Mouse (Mus musculus) hematopoietic stem cell, adult 5-6 weeks (primary cell): ENCODE measurements at regions not wholly inside any gene's neighbourhood (a gene's known extent, or its start where the extent isn't known, plus 50 kb on each side); places are given as distances from the start of the nearest gene placed in this dataset.

Source experiments
- ATAC-seq, 2 experiments: fragments of 125-278 bp in 1 of 2; replicated peaks in 1 of 2; 2 replicates each; pipeline ENCODE4 v1.8.0; 2016 to 2017; ENCODE audit warnings: inconsistent platforms in 2 of 2, mild to moderate bottlenecking in 2 of 2, moderate number of reproducible peaks in 2 of 2, low read depth in 1 of 2, moderate TSS enrichment in 1 of 2; ENCODE audit not compliant: low FRiP score in 2 of 2, poor library complexity in 2 of 2, severe bottlenecking in 2 of 2, insufficient read depth in 1 of 2, low TSS enrichment in 1 of 2

DNA sequence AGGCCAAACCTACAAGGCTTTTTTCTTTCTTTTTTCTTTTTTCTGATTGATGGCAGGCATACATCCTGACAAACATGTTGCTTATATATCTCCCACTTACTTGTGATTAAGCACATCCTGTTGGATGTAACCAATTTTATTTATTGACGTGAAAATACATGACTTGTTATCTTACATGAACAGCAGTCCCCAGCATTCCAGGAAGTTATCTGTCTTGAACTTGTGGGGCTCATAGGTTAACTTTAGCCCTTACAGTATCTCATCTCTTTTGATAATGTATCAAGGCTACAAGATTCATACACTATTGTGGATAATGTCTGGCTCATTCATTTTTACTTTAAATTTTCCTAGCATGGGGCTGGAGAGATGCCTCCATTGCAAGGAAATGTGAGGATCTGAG is 852.0 kb upstream of the Agtr1b start:
- ATAC-seq = no peak

DNA sequence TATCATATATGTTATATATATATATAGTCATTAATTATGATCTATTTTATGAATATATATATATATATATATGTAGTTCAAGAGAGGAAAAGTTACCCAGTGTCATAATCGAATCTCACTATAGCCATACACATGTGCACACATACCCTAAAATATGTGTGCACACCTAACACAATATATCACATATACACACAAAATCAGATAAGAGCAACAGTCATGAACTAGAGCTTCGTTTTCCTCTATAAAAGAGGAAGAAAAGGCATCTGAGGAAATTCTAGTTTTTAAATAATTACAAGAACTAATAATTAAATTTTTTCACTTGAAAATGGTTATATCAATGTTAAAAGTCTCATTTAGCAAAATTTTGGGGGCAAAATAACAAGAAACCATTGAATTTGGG is 835.3 kb upstream of the Tbl1xr1 start:
- ATAC-seq = no peak

DNA sequence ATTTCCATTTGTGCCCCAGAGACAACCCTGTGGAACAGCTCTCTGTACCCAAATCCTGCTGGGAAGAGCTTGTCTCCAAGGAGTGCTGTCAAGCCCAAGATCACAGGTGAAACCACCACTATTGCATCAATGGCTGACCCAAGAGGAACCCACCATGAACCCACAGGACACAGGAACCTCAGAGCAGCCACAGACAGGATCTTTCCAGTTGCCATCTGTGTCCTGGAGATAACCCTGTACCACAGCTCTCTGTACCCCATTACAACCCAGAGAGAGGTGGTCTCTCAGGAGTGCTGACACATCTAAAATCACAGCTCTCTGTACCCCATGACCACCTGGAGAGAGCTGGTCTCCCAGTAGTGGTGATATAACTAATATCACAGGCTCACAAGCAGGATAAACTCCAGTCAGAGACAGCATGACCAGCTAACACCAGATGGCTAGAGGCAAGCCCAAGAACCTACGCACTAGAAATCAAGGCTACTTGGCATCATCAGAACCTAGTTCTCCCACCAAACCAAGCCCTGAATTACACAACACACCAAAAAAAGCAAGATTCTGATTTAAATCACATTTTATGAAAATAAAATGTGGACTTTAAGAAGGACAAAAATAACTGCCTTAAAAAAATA is 820.2 kb upstream of the Tbl1xr1 start:
- ATAC-seq = peak in 1 of 2 experiments; percentile 51; a peak in 2 of 4 replicates

DNA sequence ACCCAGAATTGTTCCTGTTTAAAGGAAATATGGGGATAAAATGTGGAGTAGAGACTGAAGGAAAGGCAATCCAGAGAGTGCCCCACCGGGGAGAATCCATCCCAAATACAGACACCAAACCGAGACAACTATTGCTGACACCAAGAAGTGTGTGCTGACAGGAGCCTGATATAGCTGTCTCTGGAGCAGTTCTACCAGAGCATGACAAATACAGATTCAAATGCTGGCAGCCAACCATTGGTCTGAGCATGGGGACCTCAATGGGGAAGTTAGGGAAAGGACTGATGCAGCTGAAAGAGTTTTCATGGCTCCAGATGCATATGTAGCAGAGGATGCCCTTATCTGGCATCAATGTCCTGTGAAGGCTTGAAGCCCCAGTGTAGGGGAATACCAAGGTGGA is 813.1 kb upstream of the Tbl1xr1 start:
- no peak for ATAC-seq

DNA sequence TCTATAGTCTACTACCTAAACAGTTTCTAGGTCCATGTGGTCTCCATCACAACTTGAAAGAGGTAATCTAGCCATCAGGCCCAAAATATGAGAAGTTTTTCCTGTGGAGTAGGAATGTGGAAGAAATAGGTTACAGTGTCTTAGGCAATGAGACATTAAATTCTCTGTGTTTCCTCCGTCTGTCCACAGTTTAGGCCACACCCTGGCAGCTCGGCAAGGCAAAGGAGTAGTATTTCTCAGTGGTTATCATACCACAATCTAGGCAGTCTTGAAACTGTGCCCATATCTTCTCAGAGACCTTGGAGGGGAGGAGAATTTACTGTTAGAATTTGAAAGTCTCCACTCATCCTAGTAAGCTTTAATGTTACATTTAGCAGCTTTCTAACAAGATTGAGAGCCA is 811.0 kb upstream of the Tbl1xr1 start:
- no peak; a peak in 1 of 4 replicates for ATAC-seq

DNA sequence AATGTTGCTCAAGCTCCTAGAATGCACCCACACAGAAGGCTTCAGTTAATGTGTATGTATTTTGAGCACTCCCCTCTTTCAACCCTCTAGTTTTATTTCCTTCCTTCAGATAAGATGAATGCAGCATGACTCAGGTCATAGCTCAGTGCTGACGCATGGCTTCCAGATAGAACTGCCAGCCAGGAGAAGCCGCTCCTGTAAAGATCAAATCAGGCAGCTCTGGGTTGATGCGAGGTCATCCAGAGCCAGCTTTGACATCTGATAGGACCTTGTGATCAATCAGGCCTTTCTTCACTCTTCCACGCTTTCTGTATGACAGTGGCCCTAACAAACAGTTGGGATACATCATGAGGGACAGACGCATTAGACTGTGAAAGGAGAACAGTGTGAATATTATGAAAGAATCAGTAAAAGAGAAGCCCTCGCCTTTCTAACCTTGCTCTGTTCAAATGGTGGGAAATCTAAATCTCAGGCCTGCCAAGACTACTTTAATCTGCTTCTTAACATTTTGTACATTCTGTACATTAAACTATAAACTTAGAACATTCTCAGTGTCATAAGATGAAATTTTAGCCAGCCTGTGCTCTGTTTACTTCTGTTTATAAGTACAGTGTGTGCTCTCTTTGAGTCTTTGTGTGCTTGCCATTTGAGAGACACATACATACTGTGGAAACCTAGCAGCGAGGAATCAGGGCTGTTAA is 807.9 kb upstream of the Tbl1xr1 start:
- peak; percentile 42 to 63; a peak in 2 of 4 replicates for ATAC-seq

DNA sequence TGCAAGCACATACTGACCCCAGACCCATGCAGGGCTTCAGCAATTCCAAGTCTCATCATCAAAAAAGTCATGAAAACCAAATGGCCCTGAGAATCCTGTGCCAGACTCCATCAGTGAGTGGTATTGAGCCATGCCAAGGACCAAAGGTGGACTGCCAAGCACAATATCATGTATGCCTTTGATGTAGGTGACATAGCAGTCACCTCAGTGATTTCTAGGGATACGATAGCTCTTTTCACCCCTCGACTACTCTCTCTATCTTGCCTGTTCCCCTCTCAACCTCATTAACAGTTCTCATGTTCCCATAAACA is 807.4 kb upstream of the Tbl1xr1 start:
- ATAC-seq = no peak

DNA sequence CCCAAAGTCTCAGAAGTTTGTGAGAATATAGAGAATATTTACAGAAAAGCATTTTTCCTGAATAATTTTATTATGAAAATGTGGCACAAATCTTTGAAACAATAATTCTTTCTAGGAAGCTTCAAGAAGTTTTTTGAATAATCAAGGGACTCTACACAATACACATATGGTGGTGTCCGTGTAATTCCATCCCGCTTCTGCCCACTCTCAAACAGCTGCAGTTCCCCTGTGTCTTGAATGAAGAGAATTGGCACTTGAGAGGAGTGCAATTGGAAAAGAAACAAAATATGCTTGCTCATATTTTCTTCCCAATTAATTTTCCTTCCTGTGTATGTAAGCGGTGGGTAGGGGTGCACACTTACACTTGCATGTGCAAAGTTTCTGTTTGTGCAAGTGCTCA is 805.7 kb upstream of the Tbl1xr1 start:
- no peak for ATAC-seq

DNA sequence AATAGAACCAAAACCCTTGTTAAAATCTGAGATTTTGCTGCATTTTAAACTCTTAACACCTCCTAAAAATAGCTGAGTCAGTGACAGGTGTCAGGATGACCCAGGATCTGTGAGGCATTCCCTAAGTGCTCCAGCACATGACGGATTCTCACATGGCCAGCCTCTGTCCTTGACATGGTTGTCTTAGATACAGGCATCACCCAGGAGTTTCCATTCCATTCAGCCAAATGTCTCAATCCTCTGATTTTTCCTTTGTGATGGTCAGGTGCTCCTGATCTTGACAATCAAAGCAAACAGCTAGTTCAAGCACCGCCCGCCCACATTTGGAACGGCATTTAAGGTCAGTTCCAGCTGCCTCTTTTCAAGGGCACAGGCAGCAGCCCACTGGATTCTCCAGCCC is 804.2 kb upstream of the Tbl1xr1 start:
- ATAC-seq = no peak

DNA sequence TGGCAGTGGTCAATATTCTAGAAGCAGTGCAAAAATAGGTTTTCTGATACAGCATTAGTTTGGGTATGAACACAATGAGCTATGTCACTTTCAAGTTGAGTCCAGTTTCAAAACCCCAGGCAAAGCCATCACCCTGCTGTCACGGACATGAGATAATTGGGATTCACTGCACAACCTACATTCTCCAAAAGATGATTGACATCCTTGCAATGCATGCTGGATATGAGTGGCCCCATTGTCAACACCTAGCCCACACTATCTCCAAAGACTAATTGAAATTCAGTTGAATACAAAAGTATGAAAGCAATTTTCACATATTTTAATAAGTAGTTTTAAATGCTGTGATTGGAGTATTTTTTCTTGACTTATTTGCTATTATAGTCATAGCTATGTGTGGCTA is 783.7 kb upstream of the Tbl1xr1 start:
- no peak for ATAC-seq

DNA sequence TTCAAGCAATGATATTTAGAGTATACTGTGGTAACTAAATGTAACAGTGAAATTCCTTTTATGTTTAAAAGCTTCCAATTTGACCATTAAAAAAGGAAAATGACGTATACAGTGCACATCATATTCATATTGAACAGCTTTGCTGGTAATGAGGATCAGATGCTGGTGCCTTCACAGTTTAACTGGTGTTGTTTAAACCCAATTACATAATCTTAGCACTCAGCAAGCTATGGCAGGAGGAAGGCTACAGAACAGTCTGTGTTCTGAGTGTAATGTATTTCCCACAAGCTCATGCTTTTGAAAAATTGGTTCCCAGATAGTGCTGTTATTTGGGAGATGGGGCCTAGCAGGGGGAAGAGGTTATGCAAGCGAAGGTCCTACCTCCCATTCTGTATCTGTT is 783.1 kb upstream of the Tbl1xr1 start:
- ATAC-seq = no peak

DNA sequence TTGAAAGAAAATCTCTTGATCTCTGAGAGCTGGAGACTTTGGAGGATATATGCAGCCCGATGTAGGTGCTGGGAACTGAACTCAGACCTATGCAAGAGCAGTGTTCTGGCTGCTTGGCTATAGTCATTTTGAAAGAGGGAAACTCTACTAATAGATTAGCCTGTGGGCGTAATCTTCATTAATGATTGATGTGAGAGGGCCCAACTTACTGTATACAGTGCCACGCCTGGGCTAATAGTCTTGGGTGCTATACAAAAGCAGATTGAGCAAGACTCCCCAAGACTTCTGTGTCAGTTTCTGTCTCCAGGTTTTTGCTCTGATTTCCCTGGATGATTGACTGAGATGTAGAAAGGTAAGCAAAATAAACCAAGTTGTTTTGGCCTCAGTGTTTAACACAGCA is 781.7 kb upstream of the Tbl1xr1 start:
- ATAC-seq = no peak

DNA sequence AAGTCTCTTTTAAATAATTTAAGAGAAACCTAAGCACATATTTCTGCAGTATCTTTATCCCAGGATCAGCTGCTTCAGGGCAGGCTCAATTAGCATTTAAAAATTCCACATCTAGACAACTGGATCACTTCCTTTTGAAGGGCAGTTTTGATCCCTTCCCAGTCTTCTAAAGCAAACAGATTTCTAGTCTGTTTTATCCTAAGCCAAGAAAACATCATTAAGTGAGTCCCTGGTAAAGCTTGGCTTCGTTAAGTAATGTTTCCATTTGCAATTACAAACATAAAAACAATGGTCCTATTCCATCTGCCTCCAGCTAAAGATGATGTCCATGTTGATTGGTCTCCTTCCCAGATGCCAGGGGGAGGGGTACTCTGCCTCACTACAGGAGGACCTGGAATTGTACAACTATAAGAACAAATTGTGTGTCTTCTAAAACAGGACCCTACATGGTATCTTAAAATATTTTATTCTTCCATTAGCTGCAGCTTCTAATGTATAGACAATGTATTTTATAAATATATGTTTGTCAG is 779.8 kb upstream of the Tbl1xr1 start:
- ATAC-seq = no peak

DNA sequence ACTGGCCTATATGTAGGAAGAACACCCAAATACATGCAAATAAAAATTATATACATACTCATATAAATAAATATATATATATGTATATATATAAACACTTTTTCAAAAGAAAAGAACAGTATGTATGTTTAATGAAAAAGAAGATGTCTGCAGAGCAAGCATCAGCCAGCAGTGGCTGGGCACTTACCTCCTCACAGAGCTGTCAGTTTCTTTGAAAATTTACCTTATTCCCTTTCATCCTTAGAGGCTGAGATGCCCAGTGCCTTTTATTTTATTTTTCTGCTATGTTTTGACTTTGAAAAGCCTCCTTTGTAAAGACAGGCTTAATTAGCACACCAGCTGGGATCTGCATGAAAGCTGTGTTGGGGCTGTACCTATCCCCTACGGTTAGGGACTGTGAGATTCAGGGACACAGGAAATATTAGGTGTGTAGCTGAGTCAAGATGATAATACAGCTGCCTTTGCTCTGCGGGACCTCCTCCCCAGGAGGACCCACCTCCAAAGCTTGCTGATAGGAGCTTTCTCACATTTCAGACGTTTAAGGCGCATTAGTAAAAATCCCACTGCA is 751.0 kb upstream of the Tbl1xr1 start:
- ATAC-seq = no peak

DNA sequence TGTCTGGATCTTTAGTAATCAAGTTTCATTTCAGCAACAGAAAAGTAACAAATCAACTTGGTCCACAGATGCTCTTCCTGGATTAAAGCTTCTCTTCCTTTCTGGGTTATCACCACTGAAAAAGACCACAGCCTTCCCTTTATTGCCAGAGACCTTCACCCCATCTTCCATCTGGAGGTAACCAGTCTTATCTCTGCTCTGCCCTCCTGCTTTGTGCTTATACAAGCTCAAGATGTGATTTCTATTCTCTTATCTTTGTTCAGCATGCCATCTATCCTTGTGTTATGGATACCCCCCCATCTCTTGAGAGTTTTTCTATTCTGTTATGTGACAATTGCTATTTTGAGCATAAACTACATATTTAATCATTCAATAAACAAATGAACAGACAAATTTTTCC is 734.5 kb upstream of the Tbl1xr1 start:
- no peak for ATAC-seq

DNA sequence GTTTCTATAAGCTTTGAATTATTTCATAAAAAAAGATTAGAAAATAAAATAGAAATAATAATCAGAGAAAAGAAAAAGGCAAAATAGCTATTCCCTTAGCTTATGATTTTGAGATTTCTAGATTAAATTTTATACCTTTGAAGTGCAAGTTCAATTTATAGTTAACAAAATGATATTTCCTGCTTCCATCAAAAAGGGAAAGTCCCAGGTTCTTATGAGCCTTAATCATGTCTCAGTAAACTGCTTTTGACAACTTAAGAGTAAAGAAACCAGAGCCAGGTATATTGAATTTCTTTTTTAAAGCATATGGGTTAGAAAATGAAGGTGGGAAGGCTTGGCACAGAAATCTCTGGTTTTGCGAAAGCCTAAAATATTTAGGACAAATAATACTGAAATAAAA is 733.4 kb upstream of the Tbl1xr1 start:
- ATAC-seq = no peak

DNA sequence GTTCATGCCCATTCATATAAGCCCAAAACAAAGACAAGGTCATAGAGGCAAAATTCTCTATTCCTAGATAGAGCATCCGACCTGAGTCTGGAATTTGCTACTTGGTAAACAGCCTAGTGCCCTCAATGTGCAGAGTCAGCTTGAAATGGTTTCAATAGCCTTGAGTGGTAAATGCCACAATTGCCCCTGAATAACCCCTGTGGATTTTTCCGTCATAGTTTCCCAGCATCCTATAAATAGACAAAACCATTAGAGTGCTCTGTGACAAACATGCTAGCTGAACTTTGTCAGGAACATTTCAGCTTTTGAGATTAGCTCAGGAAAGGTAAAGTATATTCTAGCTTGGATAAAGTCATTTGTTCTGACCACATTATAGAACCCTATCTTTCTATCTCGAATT is 727.0 kb upstream of the Tbl1xr1 start:
- no peak for ATAC-seq

DNA sequence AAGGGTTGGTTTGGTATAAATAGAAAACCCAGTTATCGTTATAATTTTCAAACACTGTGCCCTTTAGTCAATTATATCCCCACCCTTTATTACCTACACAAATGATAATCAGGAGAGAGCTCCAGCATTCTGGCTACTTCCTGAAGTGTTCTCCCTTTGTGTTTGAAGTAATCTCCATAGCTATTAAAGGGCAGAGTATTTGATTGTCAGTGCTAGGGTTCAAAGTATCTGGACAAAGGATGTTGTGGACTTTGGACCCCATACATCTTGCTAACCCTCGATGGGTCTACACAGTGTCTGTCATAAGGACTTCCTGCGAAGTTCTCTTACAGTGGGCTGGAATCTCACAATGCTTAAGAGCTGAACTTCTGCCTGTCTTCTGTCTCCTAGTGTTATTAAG is 720.3 kb upstream of the Tbl1xr1 start:
- no peak for ATAC-seq
